Mouse (Mus musculus) cerebellum, adult 11-12 months (tissue): ENCODE measurements around the gene Mark3.
"Not testable (repeated sequence)": the region's sequence is repeated elsewhere in the genome, so short reads cannot be mapped to it uniquely, and the experiment has no call there.

ENCODE experiments used
- DNase-seq: peaks from one replicate; pipeline ENCODE4 v3.0.0; 2022

Gene Mark3

DNA sequence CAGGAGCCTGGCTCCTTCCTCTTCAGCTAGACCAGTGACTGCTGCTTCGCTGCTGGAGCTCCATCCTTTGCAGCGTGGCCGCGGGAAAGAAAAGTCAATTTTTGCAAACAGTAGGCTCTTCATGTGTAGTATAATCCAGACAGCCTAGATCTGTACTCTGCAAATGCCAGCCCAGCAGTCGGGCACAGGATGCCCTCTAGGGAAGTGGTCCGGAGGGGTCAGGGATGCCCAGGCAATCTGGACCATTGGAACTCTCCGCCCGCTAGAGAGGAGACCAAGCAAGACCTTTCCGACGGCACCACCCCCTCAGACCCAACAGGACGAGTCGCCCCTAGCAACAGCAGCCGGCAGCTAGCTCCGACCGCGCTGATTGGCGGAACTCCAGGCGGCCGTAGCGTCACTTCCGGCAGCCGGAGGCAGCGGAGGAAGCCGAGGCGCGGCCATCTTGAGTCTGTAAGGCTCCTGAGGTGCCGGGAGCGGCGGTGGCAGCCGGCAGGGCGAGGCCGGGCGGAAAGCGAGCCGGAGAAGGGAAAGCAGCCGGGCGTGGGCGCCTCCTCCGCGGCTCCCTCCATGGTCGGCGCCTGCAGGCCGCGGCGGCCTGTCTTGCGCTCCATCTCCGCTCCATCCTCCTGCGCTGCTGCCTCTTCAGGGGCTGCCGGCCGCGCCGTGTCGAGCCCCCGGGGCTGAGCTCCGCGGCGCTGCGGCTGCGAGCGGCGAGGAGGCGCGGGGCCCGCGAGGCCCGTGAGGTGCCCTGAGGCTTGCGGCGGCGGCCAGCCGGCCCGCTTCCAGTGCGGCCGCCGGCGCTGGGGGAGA, at the start of gene Mark3:
Mark3 (plus strand) TSS at position 450 of the 813 bp plus-strand sequence.
- peak; percentile 97 for DNase-seq

DNA sequence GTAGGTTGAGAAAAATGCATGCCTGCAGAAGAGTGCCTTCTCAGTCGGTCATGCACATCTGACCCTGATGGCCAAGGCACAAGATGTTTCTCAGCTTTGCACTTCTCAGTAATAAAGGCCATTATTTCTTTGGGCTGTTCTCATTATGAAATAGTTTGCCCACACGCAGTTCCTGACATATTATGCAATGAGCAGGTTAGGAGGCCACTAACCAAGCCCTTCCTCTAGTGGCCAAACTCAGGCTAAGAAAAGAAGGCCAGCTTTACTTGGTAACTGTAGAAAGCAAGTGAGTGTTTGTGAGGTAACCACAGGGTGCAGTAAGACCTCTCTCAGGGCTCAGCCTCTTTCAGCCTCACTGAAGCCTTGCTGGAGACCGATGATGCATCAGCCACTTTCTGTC, 49.4 kb upstream of the Mark3 start:
- no peak for DNase-seq

DNA sequence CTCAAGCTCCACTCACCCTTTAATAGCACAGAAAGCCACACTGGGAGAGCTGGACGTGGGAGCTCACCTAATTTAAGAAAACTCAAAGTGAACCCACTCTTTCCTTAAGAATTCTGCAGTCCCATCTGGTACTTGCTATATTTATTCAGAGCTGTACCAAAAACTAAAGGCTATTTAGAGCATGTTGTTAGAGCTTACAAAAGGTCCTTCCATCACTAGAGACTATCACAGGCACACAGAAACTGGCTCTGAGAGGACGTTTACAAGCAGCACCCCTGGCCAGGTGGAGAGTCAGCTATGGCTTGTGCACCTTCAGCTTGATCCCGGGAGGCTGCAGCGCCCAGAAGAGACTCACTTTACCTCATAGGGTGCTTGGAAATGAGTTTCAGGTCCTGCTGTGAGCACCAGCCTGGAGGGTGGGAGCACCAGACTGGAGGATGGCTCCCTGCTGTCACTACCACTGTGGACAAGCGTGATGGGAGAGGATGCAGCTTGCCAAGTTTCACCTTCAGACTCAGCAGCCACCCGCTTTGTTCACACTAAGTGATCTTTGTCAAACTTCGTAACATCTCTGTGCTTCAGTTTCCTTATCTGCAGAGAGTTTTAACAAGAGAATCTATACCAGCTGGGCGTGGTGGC, 46.6 kb upstream of the Mark3 start:
- no peak for DNase-seq

DNA sequence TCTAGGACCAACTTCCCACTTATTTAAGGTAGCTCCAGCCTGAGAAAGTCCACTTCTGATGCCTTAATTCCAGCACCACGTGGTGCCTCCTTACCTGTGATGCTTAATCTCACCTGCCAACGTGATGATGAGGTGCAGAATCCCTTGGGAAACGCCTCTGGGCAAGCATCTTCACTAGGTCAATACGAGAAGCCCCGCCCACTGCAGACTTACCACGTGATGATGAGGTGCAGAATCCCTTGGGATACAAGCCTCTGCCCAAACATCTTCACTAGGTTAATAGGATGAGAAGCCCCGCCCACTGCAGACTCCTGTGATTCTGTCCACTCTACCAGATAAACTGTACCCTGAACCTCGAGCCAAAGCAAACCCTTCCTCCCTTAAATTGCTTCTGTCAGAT, 45.1 kb upstream of the Mark3 start:
- no peak for DNase-seq

DNA sequence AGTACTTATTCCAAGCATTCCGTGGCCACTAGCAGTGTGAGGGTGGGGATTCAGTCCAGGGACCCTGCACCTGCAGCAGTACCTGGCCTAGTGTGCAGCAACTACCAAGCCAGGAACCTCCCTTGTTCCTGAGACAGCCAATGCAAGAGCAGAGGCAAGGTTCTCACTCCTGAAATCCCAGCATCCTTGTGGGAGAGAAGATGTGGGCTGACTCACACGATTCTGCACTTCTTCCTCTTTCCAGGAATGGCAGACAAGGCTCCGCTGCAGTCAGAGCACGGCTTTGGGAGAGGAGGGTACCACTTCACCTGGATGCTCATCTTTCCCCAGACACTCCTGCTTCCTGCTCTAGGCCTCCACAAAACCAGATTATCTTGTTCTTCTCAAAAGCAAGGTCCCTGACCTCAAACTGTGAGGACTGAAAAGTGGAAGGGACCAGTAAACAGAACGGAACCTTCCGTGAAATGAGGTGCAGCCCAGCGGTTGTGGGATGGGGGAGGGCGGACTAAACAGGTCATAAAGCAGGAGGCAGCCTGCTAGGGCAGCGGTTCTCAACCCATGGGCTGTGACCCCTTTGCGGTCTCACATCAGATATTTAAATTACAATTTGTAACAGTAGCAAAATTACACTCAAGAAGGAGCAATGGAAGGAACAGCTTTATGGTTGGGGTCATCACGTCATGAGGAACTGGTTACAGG, 41.1 kb upstream of the Mark3 start:
- no peak for DNase-seq

DNA sequence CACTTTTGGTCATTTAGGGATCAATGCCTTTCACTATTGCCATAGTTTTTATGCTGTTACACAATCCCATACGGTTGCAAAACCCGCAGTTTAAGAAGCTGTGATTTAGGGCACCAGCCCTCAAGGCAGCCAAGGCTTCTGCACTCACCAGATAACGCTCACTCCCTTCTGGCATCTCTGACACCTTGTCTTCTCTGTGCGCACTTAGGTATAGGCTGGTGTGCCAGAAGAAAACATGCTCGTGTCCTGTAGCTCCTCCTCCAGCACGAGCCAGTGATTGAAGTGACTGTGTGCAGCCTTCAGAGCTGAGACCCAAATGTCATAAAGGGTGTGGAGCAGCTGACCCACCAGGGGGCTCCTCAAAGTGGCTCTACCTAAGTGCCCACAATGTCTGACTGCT, 39.0 kb upstream of the Mark3 start:
- DNase-seq, result no peak

DNA sequence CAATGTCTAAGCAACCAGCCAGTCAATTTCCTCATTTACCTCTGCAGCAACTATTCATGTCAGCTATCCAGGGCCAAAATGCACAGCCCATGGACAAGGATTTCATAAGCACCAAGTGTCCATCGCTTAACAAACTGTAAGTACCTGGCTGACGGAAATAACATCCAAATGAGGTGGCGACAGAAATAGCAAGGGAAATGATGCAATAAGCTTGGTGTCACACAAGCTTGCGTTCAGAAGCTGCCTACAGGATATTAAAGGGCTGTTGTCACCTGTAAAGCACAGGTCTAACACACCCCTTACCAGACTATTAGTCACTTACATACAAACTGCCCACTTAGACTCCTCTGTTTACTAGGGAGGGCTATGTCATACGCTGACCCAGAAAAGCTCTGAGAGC, 38.6 kb upstream of the Mark3 start:
- DNase-seq, result no peak

DNA sequence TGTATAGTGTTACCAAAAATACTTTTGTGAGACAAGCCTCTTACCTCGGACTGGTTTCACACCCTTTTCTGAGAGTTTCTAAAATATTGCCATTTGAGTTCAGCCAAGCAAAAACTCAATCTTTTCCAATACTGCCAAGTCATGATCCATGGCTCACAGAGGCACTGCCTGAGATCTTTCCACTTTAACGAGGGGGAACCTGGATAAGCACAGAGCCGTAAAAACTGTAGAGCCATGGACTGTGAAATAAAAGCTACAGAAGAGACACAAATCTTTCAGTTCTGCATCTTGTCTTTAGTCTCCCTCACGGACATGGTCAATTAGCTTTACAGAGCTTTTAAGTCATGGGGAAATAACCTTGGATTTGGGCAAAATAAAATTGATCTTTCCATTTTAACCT, 37.6 kb upstream of the Mark3 start:
- DNase-seq, result no peak

DNA sequence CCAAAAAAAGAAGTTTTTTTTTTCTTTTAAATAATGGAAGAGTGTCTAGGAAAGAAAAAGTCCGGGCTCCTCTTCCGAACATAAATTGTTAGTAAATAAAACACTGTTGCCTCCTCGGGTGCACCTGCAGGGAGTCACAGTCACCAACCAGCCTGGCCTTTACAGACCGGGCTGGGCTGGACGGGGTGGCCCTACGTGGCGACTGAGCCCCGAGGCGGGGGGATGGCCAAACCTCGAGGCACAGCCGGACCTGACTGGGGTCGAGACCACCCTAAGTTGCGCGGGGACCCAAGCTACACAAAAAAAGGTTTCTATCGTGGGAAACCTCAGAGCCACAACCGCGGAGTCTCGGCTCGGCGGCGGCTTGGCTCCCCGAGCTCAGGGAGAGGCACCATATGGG, 37.0 kb upstream of the Mark3 start:
- no peak for DNase-seq

DNA sequence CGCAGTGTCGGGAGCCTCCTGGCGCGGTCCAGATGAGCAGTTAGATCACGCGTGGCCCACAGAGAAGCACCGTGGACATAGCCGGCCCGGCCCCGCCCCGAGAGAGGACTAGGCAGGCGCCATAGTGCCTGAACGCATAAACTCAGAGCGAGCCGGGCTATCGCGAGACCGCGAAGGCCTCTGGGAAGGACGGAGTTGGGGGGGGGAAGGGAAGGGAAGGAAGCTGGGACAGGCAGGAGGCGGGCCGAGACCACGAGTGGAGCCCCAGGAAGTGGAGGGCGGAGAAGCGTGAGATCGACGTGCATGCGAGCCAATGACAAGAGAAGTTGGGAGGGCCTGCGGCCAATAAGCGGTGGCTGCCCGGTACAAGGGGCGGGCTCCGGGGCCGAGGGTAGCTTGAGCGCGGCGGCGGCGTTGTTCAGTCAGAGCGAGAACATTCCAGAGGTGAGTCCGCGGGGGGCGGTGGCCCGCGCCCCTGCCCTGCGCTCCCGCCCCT, 36.5 kb upstream of the Mark3 start, which contains the start of gene Eif5:
Eif5 (plus strand) TSS at position 221 of the 496 bp plus-strand sequence.
- peak; percentile 99 for DNase-seq

DNA sequence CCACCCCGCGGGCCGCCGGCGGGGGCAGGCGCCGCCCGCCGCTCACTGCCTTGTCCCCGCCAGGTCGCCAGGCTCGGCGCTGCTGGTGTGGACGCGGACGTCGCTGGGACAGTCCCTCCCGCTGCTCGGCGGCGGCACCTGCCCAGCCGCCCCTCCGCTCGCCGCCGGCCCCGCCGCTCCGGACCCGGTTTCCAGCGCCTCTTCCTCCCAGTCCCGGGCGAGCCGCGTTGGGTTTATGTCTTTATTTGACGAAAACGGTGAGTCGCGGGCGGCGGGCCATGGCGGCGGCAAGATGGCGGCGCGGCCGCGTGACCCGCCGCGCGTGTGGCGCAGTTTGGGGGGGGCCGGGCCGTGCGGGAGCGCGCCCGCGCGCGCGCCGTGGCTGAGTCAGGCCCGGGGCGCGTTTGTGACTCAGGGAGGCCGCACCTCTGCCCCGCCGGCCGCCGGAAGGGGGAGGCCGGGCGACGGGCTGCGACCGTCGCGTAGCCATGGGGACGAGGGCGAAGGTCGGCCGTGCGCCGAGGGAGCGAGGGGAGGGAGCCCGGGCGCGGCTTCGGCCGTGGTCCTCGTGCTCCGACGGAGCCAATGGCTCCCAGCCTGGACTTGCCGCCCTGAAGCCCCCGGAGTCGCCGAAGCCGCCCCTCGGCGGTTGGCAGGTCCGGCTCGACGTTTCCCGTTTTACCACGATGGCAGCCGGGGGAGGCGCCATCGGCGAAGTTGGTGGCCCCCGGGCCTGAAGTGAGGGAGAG, 35.9 kb upstream of the Mark3 start:
- DNase-seq, result peak; percentile 80

DNA sequence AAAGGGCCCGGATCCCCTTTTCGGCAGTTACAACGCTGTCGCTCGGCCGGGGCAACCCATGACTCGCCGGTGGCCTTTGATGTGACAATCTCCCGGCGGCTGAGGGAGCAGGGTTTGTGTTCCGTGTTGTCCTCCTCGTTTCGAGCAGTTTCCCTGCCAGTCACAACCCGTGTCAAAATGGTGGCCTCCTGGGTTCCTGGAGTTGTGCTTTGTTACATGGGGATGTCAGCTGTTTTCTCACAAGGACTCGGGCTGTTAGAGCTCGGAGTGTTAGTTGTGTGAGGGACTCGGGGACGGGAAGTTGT, 35.3 kb upstream of the Mark3 start:
- DNase-seq, result peak; percentile 45

DNA sequence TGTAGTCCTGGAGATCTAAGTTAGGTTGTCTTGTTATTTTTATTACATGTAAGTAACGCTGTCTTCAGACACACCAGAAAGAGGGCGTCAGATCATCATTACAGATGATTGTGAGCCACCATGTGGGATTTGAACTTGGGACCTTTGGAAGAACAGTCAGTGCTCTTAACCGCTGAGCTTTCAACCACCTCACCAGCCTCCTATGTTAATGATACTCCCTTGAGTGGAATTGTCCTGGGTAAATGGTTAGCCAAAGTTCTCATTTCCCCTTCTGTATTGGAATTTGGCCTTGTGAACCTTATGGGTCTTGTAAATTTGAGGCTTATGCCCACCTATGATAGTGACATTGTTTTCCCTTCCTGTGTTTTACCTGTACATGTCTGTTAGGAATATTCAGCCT, 27.3 kb upstream of the Mark3 start:
- no peak for DNase-seq

DNA sequence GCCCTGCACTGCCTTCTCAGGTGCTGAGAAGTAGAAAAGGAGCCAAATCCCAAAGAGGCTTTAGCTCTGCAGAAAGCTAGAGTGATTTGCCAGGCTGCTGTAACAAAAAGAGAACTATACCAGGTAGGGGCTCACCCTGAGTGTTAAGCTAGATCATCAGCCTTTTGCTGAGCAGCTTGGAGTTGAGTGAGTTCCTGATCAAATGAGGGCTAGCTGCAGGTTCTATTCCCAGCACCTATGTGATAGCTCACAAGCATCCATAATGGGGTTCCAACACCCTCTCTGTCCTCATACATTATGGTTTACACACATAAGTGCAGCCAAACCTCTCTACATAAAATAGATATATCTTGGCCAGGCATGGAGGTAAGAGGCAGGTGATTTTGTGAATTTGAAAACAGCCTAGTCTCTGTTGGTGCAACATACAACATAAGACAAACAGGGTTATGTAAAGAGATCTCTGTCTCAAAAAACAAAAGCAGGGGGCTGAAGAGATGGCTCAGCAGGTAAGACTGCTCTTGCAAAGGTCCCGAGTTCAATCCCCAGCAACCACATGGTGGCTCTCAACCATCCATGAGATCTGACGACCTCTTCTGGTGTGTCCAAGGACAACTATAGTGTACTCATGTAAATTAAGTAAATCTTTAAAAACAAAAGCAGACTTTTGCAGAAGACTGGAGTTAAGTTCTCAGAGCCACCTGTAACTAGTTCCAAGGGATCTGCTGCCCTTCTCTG, 25.6 kb upstream of the Mark3 start:
- no peak for DNase-seq

DNA sequence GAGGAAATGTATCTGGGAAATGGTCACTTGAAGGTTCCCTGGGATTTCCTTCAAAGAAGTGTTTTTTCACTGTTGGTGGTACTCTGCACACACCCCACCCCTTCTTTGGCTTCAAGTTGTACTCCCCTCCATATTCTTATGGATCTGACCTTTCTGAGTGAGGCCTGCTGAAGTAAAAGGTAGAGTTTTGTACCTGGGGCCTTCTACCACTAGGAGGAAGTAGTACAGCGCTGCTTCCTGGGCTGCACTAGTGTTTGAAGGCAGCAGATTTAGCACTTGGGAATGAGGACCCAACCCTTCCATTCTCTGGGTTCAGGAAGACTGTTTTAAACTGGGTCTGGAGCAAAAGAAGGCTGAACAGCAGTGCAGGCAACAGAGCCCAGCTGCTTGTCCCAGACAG, 23.6 kb upstream of the Mark3 start:
- no peak for DNase-seq

DNA sequence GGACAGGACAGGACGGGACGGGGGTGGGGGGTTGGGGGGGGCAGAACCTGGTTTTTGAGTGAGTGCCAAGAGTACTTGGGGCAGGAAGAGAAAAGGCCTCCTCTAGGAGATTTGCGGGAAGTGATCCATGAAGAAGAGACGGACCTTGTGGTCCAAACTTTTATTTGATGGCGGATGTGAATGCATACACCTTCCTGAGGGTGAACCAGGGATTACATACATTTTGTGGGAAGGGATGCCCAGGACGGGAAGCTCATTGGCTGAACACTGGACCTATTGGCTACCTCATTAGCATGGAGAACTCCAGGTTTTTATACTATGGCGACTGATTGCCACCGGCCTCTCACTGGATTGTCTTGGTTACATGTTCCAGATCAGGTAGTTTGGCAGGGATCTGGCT, 22.0 kb upstream of the Mark3 start:
- no peak for DNase-seq

DNA sequence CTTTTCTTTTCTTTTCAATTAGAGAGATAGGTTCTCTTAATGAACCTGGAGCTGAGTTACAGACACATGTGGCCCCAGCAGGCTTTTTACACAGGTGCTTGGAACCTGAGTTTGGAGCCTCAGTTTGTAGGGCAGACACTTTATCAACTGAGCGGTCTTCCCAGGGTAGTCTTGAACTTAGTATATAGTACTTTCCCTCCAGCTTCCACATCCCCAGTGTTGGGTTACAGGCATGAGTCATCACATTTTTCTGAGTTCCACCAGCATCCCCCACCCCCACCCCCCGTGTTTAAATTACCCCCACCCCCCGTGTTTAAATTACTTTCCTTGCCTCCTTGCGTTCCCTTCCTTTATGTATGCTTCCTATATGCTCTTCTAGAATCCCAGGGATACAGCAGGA, 19.0 kb upstream of the Mark3 start:
- DNase-seq, result no peak

DNA sequence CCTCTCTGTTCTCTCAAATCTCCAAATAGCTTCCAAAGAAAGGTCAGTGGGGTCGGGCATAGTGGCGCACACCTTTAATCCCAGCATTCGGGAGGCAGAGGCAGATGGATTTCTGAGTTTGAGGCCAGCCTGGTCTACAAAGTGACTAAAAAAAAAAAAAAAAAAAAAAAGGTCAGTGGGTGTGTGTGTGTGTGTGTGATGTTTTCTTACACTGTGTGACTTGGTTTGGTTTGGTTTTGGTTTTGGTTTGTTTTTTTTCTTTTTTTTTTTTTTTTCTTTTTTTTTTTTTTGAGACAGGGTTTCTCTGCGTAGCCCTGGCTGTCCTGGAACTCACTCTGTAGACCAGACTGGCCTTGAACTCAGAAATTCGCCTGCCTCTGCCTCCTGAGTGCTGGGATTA, 18.4 kb upstream of the Mark3 start:
- not testable (repeated sequence) for DNase-seq

DNA sequence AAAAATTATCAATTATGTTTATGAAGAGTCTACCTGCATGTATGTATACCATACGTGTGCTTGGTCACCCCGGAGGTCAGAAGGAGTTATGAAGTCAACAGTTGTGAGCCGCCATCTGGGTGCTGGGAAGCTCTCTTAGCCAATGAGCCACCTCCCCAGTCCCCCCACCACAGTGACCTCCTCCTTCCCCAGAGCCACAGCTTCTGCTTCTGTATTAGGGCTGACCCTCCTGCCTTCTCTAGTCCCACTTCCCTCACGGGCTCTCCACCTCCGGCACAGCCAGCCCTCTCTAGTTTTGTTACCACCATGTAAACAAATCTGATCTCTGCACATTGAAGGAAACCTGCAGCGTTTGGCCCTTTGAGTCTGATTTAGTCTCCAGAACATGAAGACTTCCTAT, 16.8 kb upstream of the Mark3 start:
- DNase-seq, result no peak

DNA sequence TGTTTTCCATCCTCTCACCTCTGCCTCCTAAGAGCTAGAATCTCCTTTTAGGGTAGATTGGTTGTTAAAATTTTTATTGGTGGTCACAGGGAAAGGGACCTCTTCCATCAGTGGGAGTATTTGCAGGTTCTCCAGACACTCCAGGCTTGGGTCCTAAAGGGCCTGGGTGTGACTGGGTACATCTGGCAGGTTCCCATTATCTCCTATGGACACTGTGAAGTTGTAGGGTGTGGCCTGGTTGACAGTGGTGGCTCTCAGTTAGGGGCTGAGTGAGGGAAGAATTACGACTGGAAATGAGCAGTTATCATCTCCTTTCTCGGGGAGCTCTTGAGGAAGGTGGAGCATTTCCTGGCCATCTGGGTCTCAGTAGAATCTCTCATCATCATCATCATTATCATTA, 15.7 kb upstream of the Mark3 start:
- no peak for DNase-seq

DNA sequence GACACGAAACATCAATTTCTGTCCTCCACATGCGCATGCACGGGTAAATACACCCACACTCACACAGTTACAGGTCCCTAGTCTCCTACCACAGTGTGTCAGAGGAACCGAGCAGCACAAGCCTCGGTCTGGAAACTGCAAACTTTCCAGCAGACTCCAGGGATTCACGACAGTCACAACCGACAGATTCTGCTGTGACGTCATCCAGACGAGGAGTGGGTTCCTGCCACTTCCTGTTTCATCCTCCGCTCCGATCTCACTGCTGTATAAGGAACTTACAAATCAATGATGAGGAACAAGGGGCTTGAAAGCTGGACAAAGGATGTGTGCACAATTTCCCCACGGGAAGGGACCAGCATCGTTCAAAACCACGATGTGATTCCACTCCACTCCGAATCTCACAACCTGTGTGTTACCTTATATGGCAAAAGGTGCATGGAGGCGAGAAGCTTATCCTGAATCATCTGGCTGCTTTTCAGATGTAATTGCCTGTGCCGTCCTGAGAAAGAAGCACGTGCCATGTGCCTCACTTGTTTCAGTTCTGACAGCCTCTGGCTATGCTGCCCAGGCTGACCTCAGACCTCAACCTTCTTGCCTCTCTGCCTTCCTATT, 14.6 kb upstream of the Mark3 start:
- DNase-seq, result no peak

DNA sequence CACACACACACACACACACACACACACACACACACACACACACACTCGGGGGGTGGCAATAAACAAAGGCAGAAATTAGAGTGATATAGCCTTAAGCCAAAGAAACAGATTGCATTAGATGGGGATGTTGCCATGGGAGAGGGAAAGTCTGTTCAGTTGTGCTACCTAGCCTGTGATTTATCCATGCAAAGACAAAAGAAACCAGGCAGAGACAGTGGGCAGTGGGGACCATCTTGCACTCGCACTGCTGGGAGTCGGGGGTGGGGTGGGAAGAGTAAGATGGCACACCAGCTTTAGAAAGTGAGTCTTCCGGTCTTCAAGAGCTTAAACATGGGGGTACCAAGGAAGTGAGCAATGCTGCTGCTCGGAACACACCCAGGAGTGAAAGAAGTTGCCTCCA, 14.0 kb upstream of the Mark3 start:
- no peak for DNase-seq
